Mouse (Mus musculus) erythroblast, embryonic 14.5 days (primary cell): ENCODE data around the gene Adgrg1.

ENCODE experiments used
- GATA1 ChIP-seq: IDR thresholded peaks from 2 replicates; pipeline ENCODE4 v1.6.1; 2012; ENCODE audit warnings: low read length, inconsistent platforms, mixed read lengths
- TAL1 ChIP-seq: IDR thresholded peaks from 3 replicates; pipeline ENCODE4 v1.6.1; 2012; ENCODE audit warnings: low read length, inconsistent platforms, mixed read lengths

GRCm38 (mm10) chr8:95002089-95002655, 27.6 kb downstream of the Adgrg1 start:
- TF ChIP-seq TAL1, result no peak
- TF ChIP-seq GATA1, result no peak
